Mouse (Mus musculus) liver, embryonic 12.5 days (tissue): ENCODE results near the gene Disp3. TPM values are rescaled to one million over a fixed set of nuclear protein-coding genes. Genes with fewer than 3 reads are reported as not detected.

Source experiments
- ATAC-seq: fragments of 200-750 bp; cut with Nextera tagmentation; 2 replicates; pipeline ENCODE4 v1.8.0; 2017; ENCODE audit warnings: moderate number of reproducible peaks, mild to moderate bottlenecking, moderate library complexity
- H3K27ac ChIP-seq: fragments of 300-500 bp; sonication (generic); 2 replicates; pipeline ENCODE4 v1.5.1; 2016; ENCODE audit warnings: mild to moderate bottlenecking
- H3K27me3 ChIP-seq: fragments of 300-500 bp; sonication (generic); replicated peaks from 2 replicates; pipeline ENCODE4 v1.6.1; 2016; ENCODE audit warnings: mild to moderate bottlenecking, moderate library complexity
- H3K36me3 ChIP-seq: fragments of 300-500 bp; sonication (generic); 2 replicates; pipeline ENCODE4 v1.6.1; 2016; ENCODE audit warnings: mild to moderate bottlenecking, moderate library complexity
- H3K4me1 ChIP-seq: fragments of 300-500 bp; sonication (generic); 2 replicates; pipeline ENCODE4 v1.6.1; 2016
- H3K4me2 ChIP-seq: fragments of 300-500 bp; sonication (generic); 2 replicates; pipeline ENCODE4 v1.6.1; 2016; ENCODE audit warnings: mild to moderate bottlenecking, moderate library complexity
- H3K4me3 ChIP-seq: fragments of 300-500 bp; sonication (generic); 2 replicates; pipeline ENCODE4 v1.5.1; 2016; ENCODE audit warnings: mild to moderate bottlenecking, moderate library complexity
- H3K9ac ChIP-seq: fragments of 300-500 bp; sonication (generic); 2 replicates; pipeline ENCODE4 v1.6.1; 2016; ENCODE audit warnings: mild to moderate bottlenecking, moderate library complexity
- H3K9me3 ChIP-seq: fragments of 300-500 bp; sonication (generic); replicated peaks from 2 replicates; pipeline ENCODE4 v1.6.1; 2016; ENCODE audit warnings: mild to moderate bottlenecking, moderate library complexity
- WGBS: fragments of 180-500 bp; shearing (Covaris S2); methylation state at CpG from one replicate; pipeline ENCODE4 v1.1.7; 2016; ENCODE audit not compliant: insufficient replicate concordance; 5-methylcytosine and 5-hydroxymethylcytosine counted together
- polyA plus RNA-seq: library from polyadenylated mRNA; unstranded; fragments of >200 nt; fragmentation: Nextera tagmentation; extraction: Ambion mirVana; gene quantifications from 2 replicates; pipeline ENCODE4 v1.2.1, GENCODE M21; 2016

Gene Disp3
- 0.07 and 0.11 TPM in 2 replicates for polyA plus RNA-seq

GRCm38 (mm10) chr4:148287476-148288054, at the start of gene Disp3:
TSS of gene Disp3 (minus strand) at chr4:148287965.
- peak within 1 kb of the TSS; percentile 60 for H3K4me2 ChIP-seq
- peak; percentile 28 for ATAC-seq
- H3K4me3 ChIP-seq = peak within 1 kb of the TSS; percentile 34
- peaks cover 10% of the 10 kb centered on the region for H3K4me1 ChIP-seq
- H3K9ac ChIP-seq = no peak within 1 kb of the TSS
- H3K27me3 ChIP-seq = peaks cover 62% of the 10 kb centered on the region
- WGBS = 3% methylated on average over 47 of the region's 54 CpGs
- H3K27ac ChIP-seq = no peak within 1 kb of the TSS
- no peaks in the 10 kb centered on the region for H3K9me3 ChIP-seq
- H3K36me3 ChIP-seq = no peaks in the 10 kb centered on the region

- no peaks in the 10 kb centered on the region for H3K4me1 ChIP-seq
- no peak overlapping the region for H3K9ac ChIP-seq
- WGBS = 67% methylated on average over 2 of the region's 2 CpGs
- no peak overlapping the region for H3K27ac ChIP-seq
- 0 out of 2 replicates have a peak, but pooled peaks cover 2% of the 10 kb centered on the region for H3K27me3 ChIP-seq
- ATAC-seq = no peak
- H3K9me3 ChIP-seq = no peaks in the 10 kb centered on the region
- H3K36me3 ChIP-seq = no peaks in the 10 kb centered on the region
- H3K4me3 ChIP-seq = no peak overlapping the region
- no peak overlapping the region for H3K4me2 ChIP-seq
These were observed 42.5 kb upstream of the Disp3 start for GRCm38 (mm10) chr4:148330269-148330668.

- no peak for ATAC-seq
- Histone ChIP-seq H3K4me1 (no peaks in the 10 kb centered on the region), H3K27ac (no peak overlapping the region), H3K36me3 (no peaks in the 10 kb centered on the region), H3K4me2 (no peak overlapping the region), H3K9me3 (no peaks in the 10 kb centered on the region), H3K4me3 (no peak overlapping the region), H3K9ac (no peak overlapping the region), H3K27me3 (peaks cover 5% of the 10 kb centered on the region; the same call in 1 of the 2 replicates)
- WGBS = 42% methylated on average over 11 of the region's 11 CpGs
These were observed 41.7 kb upstream of the Disp3 start for GRCm38 (mm10) chr4:148329431-148329830.

GRCm38 (mm10) chr4:148328237-148328636, 40.5 kb upstream of the Disp3 start:
- H3K9ac ChIP-seq = no peak overlapping the region
- 59% methylated on average over 1 of the region's 1 CpGs for WGBS
- ATAC-seq = no peak
- peaks cover 11% of the 10 kb centered on the region; the same call in 1 of the 2 replicates for H3K27me3 ChIP-seq
- H3K36me3 ChIP-seq = no peaks in the 10 kb centered on the region
- no peaks in the 10 kb centered on the region for H3K4me1 ChIP-seq
- no peak overlapping the region for H3K27ac ChIP-seq
- H3K4me3 ChIP-seq = no peak overlapping the region
- H3K4me2 ChIP-seq = no peak overlapping the region
- H3K9me3 ChIP-seq = no peaks in the 10 kb centered on the region

GRCm38 (mm10) chr4:148327266-148327997, 39.7 kb upstream of the Disp3 start:
- Histone ChIP-seq H3K9me3 (no peaks in the 10 kb centered on the region), H3K27ac (no peak overlapping the region), H3K4me1 (no peaks in the 10 kb centered on the region), H3K27me3 (peaks cover 18% of the 10 kb centered on the region; the same call in 1 of the 2 replicates), H3K4me3 (no peak overlapping the region), H3K36me3 (no peaks in the 10 kb centered on the region), H3K4me2 (no peak overlapping the region), H3K9ac (no peak overlapping the region)
- 33% methylated on average over 19 of the region's 19 CpGs for WGBS
- no peak for ATAC-seq

GRCm38 (mm10) chr4:148326791-148327190, 39.0 kb upstream of the Disp3 start:
- Histone ChIP-seq H3K9me3 (no peaks in the 10 kb centered on the region), H3K4me3 (no peak overlapping the region), H3K4me1 (no peaks in the 10 kb centered on the region), H3K27ac (no peak overlapping the region), H3K4me2 (no peak overlapping the region), H3K27me3 (peaks cover 22% of the 10 kb centered on the region), H3K9ac (no peak overlapping the region), H3K36me3 (no peaks in the 10 kb centered on the region)
- 57% methylated on average over 8 of the region's 8 CpGs for WGBS
- ATAC-seq = no peak

- 55% methylated on average over 3 of the region's 3 CpGs for WGBS
- Histone ChIP-seq H3K27ac (no peak overlapping the region), H3K4me2 (no peak overlapping the region), H3K4me1 (no peaks in the 10 kb centered on the region), H3K4me3 (no peak overlapping the region), H3K36me3 (no peaks in the 10 kb centered on the region), H3K9me3 (no peaks in the 10 kb centered on the region), H3K27me3 (peaks cover 30% of the 10 kb centered on the region), H3K9ac (no peak overlapping the region)
- no peak for ATAC-seq
These were observed 38.2 kb upstream of the Disp3 start for GRCm38 (mm10) chr4:148325951-148326350.

GRCm38 (mm10) chr4:148325057-148325456, 37.3 kb upstream of the Disp3 start:
- Histone ChIP-seq H3K9ac (no peak overlapping the region), H3K4me3 (no peak overlapping the region), H3K36me3 (no peaks in the 10 kb centered on the region), H3K4me2 (no peak overlapping the region), H3K9me3 (no peaks in the 10 kb centered on the region), H3K27me3 (peaks cover 30% of the 10 kb centered on the region), H3K4me1 (no peaks in the 10 kb centered on the region), H3K27ac (no peak overlapping the region)
- WGBS = 27% methylated on average over 2 of the region's 2 CpGs
- no peak for ATAC-seq

- Histone ChIP-seq H3K9me3 (no peaks in the 10 kb centered on the region), H3K27me3 (peaks cover 30% of the 10 kb centered on the region), H3K36me3 (no peaks in the 10 kb centered on the region), H3K9ac (no peak overlapping the region), H3K4me1 (no peaks in the 10 kb centered on the region), H3K4me2 (no peak overlapping the region), H3K27ac (no peak overlapping the region), H3K4me3 (no peak overlapping the region)
- ATAC-seq = no peak
- 59% methylated on average over 10 of the region's 10 CpGs for WGBS
These were observed 34.4 kb upstream of the Disp3 start for GRCm38 (mm10) chr4:148322152-148322551.

GRCm38 (mm10) chr4:148319366-148319765, 31.6 kb upstream of the Disp3 start:
- no peak overlapping the region for H3K27ac ChIP-seq
- H3K9me3 ChIP-seq = no peaks in the 10 kb centered on the region
- H3K9ac ChIP-seq = no peak overlapping the region
- H3K4me1 ChIP-seq = no peaks in the 10 kb centered on the region
- WGBS = 76% methylated on average over 12 of the region's 12 CpGs
- no peak for ATAC-seq
- H3K4me3 ChIP-seq = no peak overlapping the region
- peaks cover 24% of the 10 kb centered on the region for H3K27me3 ChIP-seq
- no peaks in the 10 kb centered on the region for H3K36me3 ChIP-seq
- H3K4me2 ChIP-seq = no peak overlapping the region

GRCm38 (mm10) chr4:148315377-148316175, 27.8 kb upstream of the Disp3 start:
- Histone ChIP-seq H3K27ac (no peak overlapping the region), H3K9me3 (no peaks in the 10 kb centered on the region), H3K27me3 (0 out of 2 replicates have a peak, but pooled peaks cover 8% of the 10 kb centered on the region), H3K4me1 (no peaks in the 10 kb centered on the region), H3K36me3 (no peaks in the 10 kb centered on the region), H3K4me3 (no peak overlapping the region), H3K4me2 (no peak overlapping the region), H3K9ac (no peak overlapping the region)
- WGBS = 71% methylated on average over 16 of the region's 16 CpGs
- ATAC-seq = no peak

- Histone ChIP-seq H3K4me1 (no peaks in the 10 kb centered on the region), H3K36me3 (no peaks in the 10 kb centered on the region)
These were observed 26.6 kb upstream of the Disp3 start for GRCm38 (mm10) chr4:148314396-148314795.

More at GRCm38 (mm10) chr4:148314396-148314795, 26.6 kb upstream of the Disp3 start:
- H3K4me3 ChIP-seq = no peak overlapping the region
- H3K9ac ChIP-seq = no peak overlapping the region
- H3K4me2 ChIP-seq = no peak overlapping the region
- 70% methylated on average over 10 of the region's 10 CpGs for WGBS
- no peak for ATAC-seq
- H3K9me3 ChIP-seq = no peaks in the 10 kb centered on the region
- no peak overlapping the region for H3K27ac ChIP-seq
- H3K27me3 ChIP-seq = 0 out of 2 replicates have a peak, but pooled peaks cover 8% of the 10 kb centered on the region
